Mouse (Mus musculus) C2C12 (cell line): Measurements from ENCODE around the gene Adam15.

ENCODE experiments used
- CEBPB ChIP-seq: IDR thresholded peaks from one replicate; pipeline ENCODE4 v1.6.1; 2011; ENCODE audit warnings: low read depth, mild to moderate bottlenecking, control low read depth, moderate library complexity
- MAX ChIP-seq: IDR thresholded peaks from one replicate; pipeline ENCODE4 v1.6.1; 2011; ENCODE audit warnings: mild to moderate bottlenecking, control low read depth

- TF ChIP-seq CEBPB (no peak), MAX (no peak)
Observed at GRCm38 (mm10) chr3:89393605-89394004, 43.8 kb upstream of the Adam15 start.
